Mouse (Mus musculus): ENCODE results near the gene Pigm. TPM values are rescaled to one million over a fixed set of nuclear protein-coding genes. Genes with fewer than 3 reads are reported as not detected.

Pigm gene
- polyA plus RNA-seq, 1 experiment: 4.0 TPM

- Histone ChIP-seq H3K27me3 (ENCODE audit: control insufficient read depth, insufficient read depth, low read length) (no peaks in the 10 kb centered on the region), H3K4me1 (ENCODE audit: control insufficient read depth, insufficient read depth, low read length) (no peaks in the 10 kb centered on the region), H3K4me3 (ENCODE audit: control insufficient read depth, low read depth, low read length) (no peak overlapping the region), H3K36me3 (ENCODE audit: control insufficient read depth, insufficient read depth, low read length) (no peaks in the 10 kb centered on the region), H3K27ac (ENCODE audit: control insufficient read depth, insufficient read depth, low read depth, low read length) (no peak overlapping the region)
- TF ChIP-seq CTCF (IDR thresholded peaks at IDR 0.05; ENCODE audit: control insufficient read depth, insufficient read depth, insufficient replicate concordance, low read depth, low read length) (no peak), POLR2A (IDR thresholded peaks at IDR 0.05; ENCODE audit: control insufficient read depth, low read depth, low read length) (no peak)
Measured at GRCm38 (mm10) chr1:172413491-172414230, 37.3 kb downstream of the Pigm start.

GRCm38 (mm10) chr1:172414231-172414585 lies 37.9 kb downstream of the Pigm start:
- Histone ChIP-seq H3K4me1 (ENCODE audit: control insufficient read depth, insufficient read depth, low read length) (no peaks in the 10 kb centered on the region), H3K4me3 (ENCODE audit: control insufficient read depth, low read depth, low read length) (no peak overlapping the region), H3K27me3 (ENCODE audit: control insufficient read depth, insufficient read depth, low read length) (no peaks in the 10 kb centered on the region), H3K36me3 (ENCODE audit: control insufficient read depth, insufficient read depth, low read length) (no peaks in the 10 kb centered on the region), H3K27ac (ENCODE audit: control insufficient read depth, insufficient read depth, low read depth, low read length) (no peak overlapping the region)
- no peak for TF ChIP-seq CTCF (IDR thresholded peaks at IDR 0.05; ENCODE audit: control insufficient read depth, insufficient read depth, insufficient replicate concordance, low read depth, low read length)
- TF ChIP-seq POLR2A (IDR thresholded peaks at IDR 0.05; ENCODE audit: control insufficient read depth, low read depth, low read length): no peak

GRCm38 (mm10) chr1:172415061-172415460 lies 38.7 kb downstream of the Pigm start:
- no peak overlapping the region for H3K27ac ChIP-seq (ENCODE audit: control insufficient read depth, insufficient read depth, low read depth, low read length)
- H3K27me3 ChIP-seq (ENCODE audit: control insufficient read depth, insufficient read depth, low read length): no peaks in the 10 kb centered on the region
- no peaks in the 10 kb centered on the region for H3K4me1 ChIP-seq (ENCODE audit: control insufficient read depth, insufficient read depth, low read length)
- no peak overlapping the region for H3K4me3 ChIP-seq (ENCODE audit: control insufficient read depth, low read depth, low read length)
- no peaks in the 10 kb centered on the region for H3K36me3 ChIP-seq (ENCODE audit: control insufficient read depth, insufficient read depth, low read length)
- TF ChIP-seq CTCF (IDR thresholded peaks at IDR 0.05; ENCODE audit: control insufficient read depth, insufficient read depth, insufficient replicate concordance, low read depth, low read length) (no peak), POLR2A (IDR thresholded peaks at IDR 0.05; ENCODE audit: control insufficient read depth, low read depth, low read length) (no peak)

- no peaks in the 10 kb centered on the region for H3K27me3 ChIP-seq (ENCODE audit: control insufficient read depth, insufficient read depth, low read length)
- no peaks in the 10 kb centered on the region for H3K4me1 ChIP-seq (ENCODE audit: control insufficient read depth, insufficient read depth, low read length)
- H3K4me3 ChIP-seq (ENCODE audit: control insufficient read depth, low read depth, low read length): no peak overlapping the region
- TF ChIP-seq CTCF (IDR thresholded peaks at IDR 0.05; ENCODE audit: control insufficient read depth, insufficient read depth, insufficient replicate concordance, low read depth, low read length) (no peak), POLR2A (IDR thresholded peaks at IDR 0.05; ENCODE audit: control insufficient read depth, low read depth, low read length) (no peak)
- H3K36me3 ChIP-seq (ENCODE audit: control insufficient read depth, insufficient read depth, low read length): no peaks in the 10 kb centered on the region
- H3K27ac ChIP-seq (ENCODE audit: control insufficient read depth, insufficient read depth, low read depth, low read length): no peak overlapping the region
Measured at GRCm38 (mm10) chr1:172418173-172418572, 41.8 kb downstream of the Pigm start.

DNA sequence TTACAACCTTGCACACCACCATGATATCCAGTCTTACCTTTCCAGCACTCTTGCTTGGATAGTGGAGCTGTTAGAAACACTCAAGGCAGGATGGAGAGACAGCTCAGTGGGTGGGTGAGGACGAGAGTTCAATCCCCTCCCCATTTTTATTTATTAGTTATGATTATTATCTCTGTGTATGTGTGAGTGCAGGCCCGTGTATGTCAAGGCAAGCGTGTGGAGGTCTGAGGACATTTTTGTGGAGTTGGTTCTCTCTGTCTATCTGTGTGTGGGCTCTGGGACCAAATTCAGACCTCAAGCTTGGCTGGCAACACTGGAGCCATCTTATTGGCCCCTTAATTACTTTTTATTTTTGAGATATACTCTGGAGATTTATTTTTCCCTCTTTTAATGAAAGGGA lies 42.3 kb downstream of the Pigm start:
- TF ChIP-seq POLR2A (IDR thresholded peaks at IDR 0.05; ENCODE audit: control insufficient read depth, low read depth, low read length) (no peak), CTCF (IDR thresholded peaks at IDR 0.05; ENCODE audit: control insufficient read depth, insufficient read depth, insufficient replicate concordance, low read depth, low read length) (no peak)
- H3K27ac ChIP-seq (ENCODE audit: control insufficient read depth, insufficient read depth, low read depth, low read length): no peak overlapping the region
- no peaks in the 10 kb centered on the region for H3K4me1 ChIP-seq (ENCODE audit: control insufficient read depth, insufficient read depth, low read length)
- H3K4me3 ChIP-seq (ENCODE audit: control insufficient read depth, low read depth, low read length): no peak overlapping the region
- H3K27me3 ChIP-seq (ENCODE audit: control insufficient read depth, insufficient read depth, low read length): no peaks in the 10 kb centered on the region
- H3K36me3 ChIP-seq (ENCODE audit: control insufficient read depth, insufficient read depth, low read length): no peaks in the 10 kb centered on the region

DNA sequence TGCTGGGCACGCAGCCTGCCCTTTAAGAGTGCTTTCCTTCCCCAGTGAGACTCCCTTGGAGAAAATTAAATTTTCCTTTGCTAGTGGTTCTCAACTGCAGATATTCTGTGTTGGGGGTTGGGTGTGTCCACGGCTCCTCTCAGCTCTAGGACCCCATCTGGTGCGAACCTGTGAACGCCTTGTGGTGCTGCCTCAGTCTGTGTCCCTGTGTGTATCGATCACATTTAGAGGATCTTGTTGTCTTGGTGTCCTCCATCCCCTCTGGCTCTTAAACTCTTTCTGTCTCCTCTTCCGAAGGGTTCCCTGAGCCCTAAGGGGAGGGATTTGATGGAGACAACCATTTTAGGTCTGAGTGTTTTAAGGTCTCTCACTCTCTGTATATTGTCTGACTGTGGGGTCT lies 43.8 kb downstream of the Pigm start:
- no peaks in the 10 kb centered on the region for H3K4me1 ChIP-seq (ENCODE audit: control insufficient read depth, insufficient read depth, low read length)
- no peaks in the 10 kb centered on the region for H3K36me3 ChIP-seq (ENCODE audit: control insufficient read depth, insufficient read depth, low read length)
- no peaks in the 10 kb centered on the region for H3K27me3 ChIP-seq (ENCODE audit: control insufficient read depth, insufficient read depth, low read length)
- TF ChIP-seq POLR2A (IDR thresholded peaks at IDR 0.05; ENCODE audit: control insufficient read depth, low read depth, low read length) (no peak), CTCF (IDR thresholded peaks at IDR 0.05; ENCODE audit: control insufficient read depth, insufficient read depth, insufficient replicate concordance, low read depth, low read length) (no peak)
- H3K4me3 ChIP-seq (ENCODE audit: control insufficient read depth, low read depth, low read length): no peak overlapping the region
- H3K27ac ChIP-seq (ENCODE audit: control insufficient read depth, insufficient read depth, low read depth, low read length): no peak overlapping the region

GRCm38 (mm10) chr1:172423393-172423792 lies 47.0 kb downstream of the Pigm start:
- Histone ChIP-seq H3K36me3 (ENCODE audit: control insufficient read depth, insufficient read depth, low read length) (no peaks in the 10 kb centered on the region), H3K27ac (ENCODE audit: control insufficient read depth, insufficient read depth, low read depth, low read length) (no peak overlapping the region), H3K4me1 (ENCODE audit: control insufficient read depth, insufficient read depth, low read length) (no peaks in the 10 kb centered on the region), H3K4me3 (ENCODE audit: control insufficient read depth, low read depth, low read length) (no peak overlapping the region), H3K27me3 (ENCODE audit: control insufficient read depth, insufficient read depth, low read length) (no peaks in the 10 kb centered on the region)
- TF ChIP-seq CTCF (IDR thresholded peaks at IDR 0.05; ENCODE audit: control insufficient read depth, insufficient read depth, insufficient replicate concordance, low read depth, low read length) (no peak), POLR2A (IDR thresholded peaks at IDR 0.05; ENCODE audit: control insufficient read depth, low read depth, low read length) (no peak)

All from testis, adult 2 months (tissue).